Mouse (Mus musculus) stomach, postnatal 0 days (tissue): ENCODE results near the gene St6galnac4. TPM values are rescaled to one million over a fixed set of nuclear protein-coding genes. Genes with fewer than 3 reads are reported as not detected.

Source experiments
- ATAC-seq: fragments of 200-750 bp; cut with Nextera tagmentation; 2 replicates; pipeline ENCODE4 v1.8.0; 2017; ENCODE audit not compliant: low FRiP score, low TSS enrichment
- DNase-seq: peaks from one replicate; pipeline ENCODE4 v3.0.0-alpha.2; 2016; ENCODE audit warnings: low spot score
- H3K27ac ChIP-seq: fragments of 300-500 bp; sonication (generic); replicated peaks from 2 replicates; pipeline ENCODE4 v1.5.1; 2014; ENCODE audit warnings: mild to moderate bottlenecking, control low read depth
- H3K27me3 ChIP-seq: fragments of 300-500 bp; sonication (generic); 2 replicates; pipeline ENCODE4 v1.6.1; 2014; ENCODE audit warnings: low read length; ENCODE audit not compliant: control insufficient read depth, insufficient read depth
- H3K36me3 ChIP-seq: fragments of 300-500 bp; sonication (generic); 2 replicates; pipeline ENCODE4 v1.6.1; 2014; ENCODE audit warnings: low read length, mixed read lengths; ENCODE audit not compliant: control insufficient read depth, insufficient read depth
- H3K4me1 ChIP-seq: fragments of 300-500 bp; sonication (generic); replicated peaks from 2 replicates; pipeline ENCODE4 v1.6.1; 2014; ENCODE audit warnings: antibody characterized with exemption; ENCODE audit not compliant: control insufficient read depth, insufficient read depth
- H3K4me2 ChIP-seq: fragments of 300-500 bp; sonication (generic); replicated peaks from 2 replicates; pipeline ENCODE4 v1.6.1; 2014; ENCODE audit warnings: low read depth, mild to moderate bottlenecking, control low read depth, moderate library complexity
- H3K4me3 ChIP-seq: fragments of 300-500 bp; sonication (generic); 2 replicates; pipeline ENCODE4 v1.5.1; 2014; ENCODE audit warnings: low read depth, low read length, control low read depth
- H3K9ac ChIP-seq: fragments of 300-500 bp; sonication (generic); 2 replicates; pipeline ENCODE4 v1.6.1; 2014; ENCODE audit warnings: mild to moderate bottlenecking, low read length, control low read depth, mixed read lengths
- H3K9me3 ChIP-seq: fragments of 300-500 bp; sonication (generic); 2 replicates; pipeline ENCODE4 v1.6.1; 2016; ENCODE audit warnings: low read length; ENCODE audit not compliant: control insufficient read depth
- CTCF ChIP-seq: IDR thresholded peaks from 2 replicates; pipeline ENCODE4 v1.5.1; 2016; ENCODE audit warnings: antibody characterized with exemption, low read depth, mild to moderate bottlenecking, moderate library complexity
- EP300 ChIP-seq: optimal IDR thresholded peaks from 2 replicates; pipeline ENCODE3; 2016; ENCODE audit warnings: antibody characterized with exemption
- WGBS: fragments of 180-500 bp; shearing (Covaris S2); extraction: QIAGEN DNeasy Blood & Tissue Kit; methylation state at CpG from one replicate; pipeline ENCODE4 v1.1.7; 2014; 5-methylcytosine and 5-hydroxymethylcytosine counted together
- polyA plus RNA-seq: library from polyadenylated mRNA; unstranded; fragments of >200 nt; fragmentation: Nextera tagmentation; extraction: Ambion mirVana; gene quantifications from 2 replicates; pipeline ENCODE4 v1.2.1, GENCODE M21; 2015

Gene St6galnac4
- polyA plus RNA-seq, 1 experiment from 2014 or later: 7.7 TPM

- TF ChIP-seq CTCF: no peak
- TF ChIP-seq EP300: no peak
- no peaks in the 10 kb centered on the region for H3K9me3 ChIP-seq
- 50% methylated on average over 7 of the region's 7 CpGs for WGBS
- DNase-seq (no peak), ATAC-seq (peak; percentile 16; the same call in 1 of the 2 replicates)
- H3K27ac ChIP-seq: no peak overlapping the region; the same call in 1 of the 2 replicates
- no peaks in the 10 kb centered on the region for H3K36me3 ChIP-seq
- no peak overlapping the region for H3K4me3 ChIP-seq
- H3K4me1 ChIP-seq: no peaks in the 10 kb centered on the region
- no peak overlapping the region for H3K9ac ChIP-seq
- no peak overlapping the region for H3K4me2 ChIP-seq
- H3K27me3 ChIP-seq: no peaks in the 10 kb centered on the region
These were observed 55.9 kb downstream of the St6galnac4 start for GRCm38 (mm10) chr2:32642813-32643212.

GRCm38 (mm10) chr2:32644083-32644482 is 57.2 kb downstream of the St6galnac4 start:
- H3K9me3 ChIP-seq: no peaks in the 10 kb centered on the region
- no peak for TF ChIP-seq CTCF
- TF ChIP-seq EP300: no peak
- no peaks in the 10 kb centered on the region for H3K36me3 ChIP-seq
- H3K27me3 ChIP-seq: no peaks in the 10 kb centered on the region
- no peak overlapping the region for H3K27ac ChIP-seq
- H3K4me2 ChIP-seq: no peak overlapping the region
- ATAC-seq (no peak), DNase-seq (no peak)
- 67% methylated on average over 9 of the region's 9 CpGs for WGBS
- H3K9ac ChIP-seq: no peak overlapping the region; the same call in 1 of the 2 replicates
- H3K4me3 ChIP-seq: no peak overlapping the region
- H3K4me1 ChIP-seq: no peaks in the 10 kb centered on the region

- Histone ChIP-seq H3K9me3 (no peaks in the 10 kb centered on the region), H3K4me3 (no peak overlapping the region), H3K27me3 (no peaks in the 10 kb centered on the region), H3K36me3 (no peaks in the 10 kb centered on the region), H3K9ac (no peak overlapping the region), H3K4me1 (no peaks in the 10 kb centered on the region), H3K4me2 (no peak overlapping the region), H3K27ac (no peak overlapping the region)
- ATAC-seq (no peak), DNase-seq (no peak)
- TF ChIP-seq CTCF (no peak), EP300 (no peak)
- 76% methylated on average over 8 of the region's 8 CpGs for WGBS
These were observed 58.0 kb downstream of the St6galnac4 start for GRCm38 (mm10) chr2:32644799-32645475.

GRCm38 (mm10) chr2:32645647-32646046 is 58.8 kb downstream of the St6galnac4 start:
- WGBS: 67% methylated on average over 3 of the region's 3 CpGs
- ATAC-seq (no peak), DNase-seq (no peak)
- Histone ChIP-seq H3K4me1 (no peaks in the 10 kb centered on the region), H3K36me3 (no peaks in the 10 kb centered on the region), H3K4me2 (no peak overlapping the region), H3K9me3 (no peaks in the 10 kb centered on the region), H3K27ac (peak overlapping the region; percentile 88), H3K27me3 (no peaks in the 10 kb centered on the region), H3K4me3 (no peak overlapping the region), H3K9ac (no peak overlapping the region)
- TF ChIP-seq CTCF: no peak
- no peak for TF ChIP-seq EP300

DNA sequence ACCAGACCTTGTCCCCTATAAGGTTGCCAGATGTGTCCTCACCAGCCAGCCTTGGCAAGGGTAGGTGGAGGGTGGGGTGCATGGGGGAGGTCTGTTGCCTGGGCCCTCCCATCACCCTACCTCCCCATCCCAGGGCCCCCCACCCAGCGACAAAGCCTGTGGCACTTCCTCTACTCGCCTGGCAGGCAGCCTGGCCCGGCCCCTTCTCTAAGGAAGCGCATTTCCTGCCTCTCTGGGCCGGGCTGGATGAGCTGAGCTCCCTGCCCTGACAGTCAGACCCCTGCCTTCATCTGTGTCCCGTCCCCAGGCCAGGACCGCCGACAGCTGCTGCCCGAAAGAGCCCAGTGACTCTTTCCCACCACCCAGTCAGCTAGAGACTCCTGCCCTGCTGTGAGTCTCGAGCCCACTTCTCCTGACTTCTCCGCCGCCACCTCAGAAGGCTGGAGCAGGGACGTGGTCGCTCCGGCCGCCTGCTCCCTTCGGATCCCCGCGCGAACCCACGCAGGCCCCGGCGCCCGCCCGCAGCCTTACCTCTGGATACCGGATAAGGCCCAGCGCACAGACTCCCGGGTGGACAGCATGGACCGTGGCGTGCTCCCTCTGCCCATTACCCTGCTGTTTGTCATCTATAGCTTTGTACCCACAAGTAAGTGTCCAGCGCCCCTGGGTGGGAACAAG is 59.6 kb downstream of the St6galnac4 start, which contains the start of gene Eng:
Gene Eng, plus strand, starts transcription at position 217 of the 678 bp plus-strand sequence.
- Histone ChIP-seq H3K36me3 (no peaks in the 10 kb centered on the region), H3K27ac (peak within 1 kb of the TSS; percentile 88), H3K9ac (peak within 1 kb of the TSS; percentile 59), H3K4me3 (peak within 1 kb of the TSS; percentile 41), H3K9me3 (no peaks in the 10 kb centered on the region), H3K4me2 (peak within 1 kb of the TSS; percentile 34), H3K4me1 (no peaks in the 10 kb centered on the region), H3K27me3 (no peaks in the 10 kb centered on the region)
- ATAC-seq: peak; percentile 43; the same call in 1 of the 2 replicates
- no peak for DNase-seq
- WGBS: 53% methylated on average over 31 of the region's 31 CpGs
- TF ChIP-seq EP300: no peak
- TF ChIP-seq CTCF: no peak

DNA sequence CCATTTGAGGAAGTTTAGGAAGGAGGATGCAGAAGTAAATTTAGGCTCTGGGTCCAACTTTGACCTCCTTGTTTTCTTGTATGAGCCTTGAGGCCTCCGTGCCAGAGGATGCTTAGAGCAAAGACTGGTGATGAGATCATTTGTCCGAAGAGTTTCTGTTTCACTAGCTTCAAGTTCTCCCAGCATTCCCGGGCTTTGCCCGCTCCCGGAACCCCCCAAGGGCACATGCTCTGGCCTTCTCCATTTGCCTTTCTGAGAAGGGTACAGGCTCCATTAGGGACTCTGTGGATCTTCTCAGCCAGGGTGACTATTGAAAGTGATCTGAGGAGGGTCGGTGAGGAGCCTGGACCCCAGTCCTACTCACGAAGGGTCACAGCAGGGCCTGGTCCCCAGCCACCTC is 60.5 kb downstream of the St6galnac4 start:
- Histone ChIP-seq H3K4me1 (no peaks in the 10 kb centered on the region), H3K27me3 (no peaks in the 10 kb centered on the region), H3K4me2 (peak overlapping the region; percentile 34), H3K9me3 (no peaks in the 10 kb centered on the region), H3K36me3 (no peaks in the 10 kb centered on the region), H3K9ac (no peak overlapping the region; the same call in 1 of the 2 replicates), H3K27ac (peak overlapping the region; percentile 88; the same call in 1 of the 2 replicates), H3K4me3 (peak overlapping the region; percentile 41)
- no peak for TF ChIP-seq CTCF
- no peak for TF ChIP-seq EP300
- DNase-seq (no peak), ATAC-seq (no peak)
- 75% methylated on average over 7 of the region's 7 CpGs for WGBS

Other genes starting within 250 kb of the St6galnac4 start
- 14.0 and 16.1 TPM in 2 replicates for gene Ciz1, start 234.8 kb upstream of the St6galnac4 start, polyA plus RNA-seq
- 5.6 and 6.2 TPM in 2 replicates for gene Dnm1, start 233.8 kb upstream of the St6galnac4 start, polyA plus RNA-seq
- 85.0 and 90.1 TPM in 2 replicates for gene 1110008P14Rik, start 205.2 kb upstream of the St6galnac4 start, polyA plus RNA-seq
- 1.8 TPM in 2 replicates for gene Lcn2, start 198.8 kb upstream of the St6galnac4 start, polyA plus RNA-seq
- 31.6 and 33.0 TPM in 2 replicates for gene Ptges2, start 191.2 kb upstream of the St6galnac4 start, polyA plus RNA-seq
- 2.5 and 2.6 TPM in 2 replicates for gene Naif1, start 136.6 kb upstream of the St6galnac4 start, polyA plus RNA-seq
- gene Slc25a25, start 135.7 kb upstream of the St6galnac4 start, polyA plus RNA-seq: 11.1 and 11.5 TPM in 2 replicates
- 16.6 and 20.2 TPM in 2 replicates for gene Fam102a, start 51.8 kb upstream of the St6galnac4 start, polyA plus RNA-seq
- 87.5 and 91.8 TPM in 2 replicates for gene Dpm2, start 16.2 kb upstream of the St6galnac4 start, polyA plus RNA-seq
- gene Pip5kl1, start 12.3 kb upstream of the St6galnac4 start, polyA plus RNA-seq: 0.08 and 0.18 TPM in 2 replicates
- not detected in 2 replicates for gene 9430097D07Rik, start 11.4 kb upstream of the St6galnac4 start, polyA plus RNA-seq
- 9.1 and 11.3 TPM in 2 replicates for gene St6galnac6, start 12.6 kb downstream of the St6galnac4 start, polyA plus RNA-seq
- gene Ak1, start 34.7 kb downstream of the St6galnac4 start, polyA plus RNA-seq: 21.8 and 26.1 TPM in 2 replicates
- 23.0 and 23.3 TPM in 2 replicates for gene Eng, start 59.5 kb downstream of the St6galnac4 start, polyA plus RNA-seq
- gene Fpgs, start 117.0 kb downstream of the St6galnac4 start, polyA plus RNA-seq: 15.1 and 17.3 TPM in 2 replicates
- 55.8 and 57.8 TPM in 2 replicates for gene Cdk9, start 126.0 kb downstream of the St6galnac4 start, polyA plus RNA-seq
- gene Sh2d3c, start 134.0 kb downstream of the St6galnac4 start, polyA plus RNA-seq: 7.7 and 8.4 TPM in 2 replicates
- not detected in 2 replicates for gene 6330409D20Rik, start 153.9 kb downstream of the St6galnac4 start, polyA plus RNA-seq
- 45.9 and 50.3 TPM in 2 replicates for gene Tor2a, start 170.1 kb downstream of the St6galnac4 start, polyA plus RNA-seq
- 0.05 and 0.06 TPM in 2 replicates for gene Ttc16, start 188.5 kb downstream of the St6galnac4 start, polyA plus RNA-seq
- 7.6 and 10.1 TPM in 2 replicates for gene Ptrh1, start 188.7 kb downstream of the St6galnac4 start, polyA plus RNA-seq
- gene Cfap157, start 197.3 kb downstream of the St6galnac4 start, polyA plus RNA-seq: 0.63 and 1.1 TPM in 2 replicates